Mouse (Mus musculus): ENCODE measurements at regions not wholly inside any gene's neighbourhood (a gene's known extent, or its start where the extent isn't known, plus 50 kb on each side); places are given as distances from the start of the nearest gene placed in this dataset.

DNA sequence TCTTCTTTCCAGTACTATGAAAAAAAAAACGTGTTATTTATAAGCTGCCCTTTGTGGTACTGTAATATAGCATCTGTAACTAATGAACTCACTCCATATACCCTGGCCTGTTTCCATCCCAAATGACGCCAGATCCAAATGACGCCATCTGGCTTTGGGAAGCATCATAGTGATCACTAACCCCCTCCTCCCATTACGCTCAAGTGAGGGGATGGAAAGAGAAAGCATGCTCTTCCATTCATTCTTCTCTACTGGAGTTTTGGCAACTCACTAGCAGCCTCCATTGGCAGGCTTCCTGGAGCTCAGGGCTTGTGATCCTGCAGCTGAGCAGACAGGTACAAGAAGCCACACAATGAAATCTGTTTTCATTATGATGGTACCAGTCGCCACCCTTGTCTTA is 358.3 kb upstream of the Vstm2b start:
- TF ChIP-seq CTCF (conservative IDR thresholded peaks at IDR 0.05; ENCODE audit: low read length): no peak
- TF ChIP-seq NANOG (IDR thresholded peaks at IDR 0.05; ENCODE audit: borderline replicate concordance, low read length): no peak
- TF ChIP-seq POU5F1 (IDR thresholded peaks at IDR 0.05; ENCODE audit: borderline replicate concordance, low read length): no peak

Data from E14TG2a.4 (cell line).